Mouse (Mus musculus): ENCODE data around the gene Dnhd1. TPM values are rescaled to one million over a fixed set of nuclear protein-coding genes. Genes with fewer than 3 reads are reported as not detected.

The Dnhd1 gene
- polyA plus RNA-seq, 1 experiment from 2014 or later: 0.44 TPM

Other genes starting within 250 kb of the Dnhd1 start
- gene Cnga4, start 246.3 kb upstream of the Dnhd1 start, polyA plus RNA-seq (2015; fragmentation: Nextera tagmentation; extraction: Ambion mirVana): not detected in 2 replicates
- gene Cckbr, start 225.1 kb upstream of the Dnhd1 start, polyA plus RNA-seq (2015; fragmentation: Nextera tagmentation; extraction: Ambion mirVana): 0.08 and 0.24 TPM in 2 replicates
- gene Cavin3, start 168.5 kb upstream of the Dnhd1 start, polyA plus RNA-seq (2015; fragmentation: Nextera tagmentation; extraction: Ambion mirVana): 93.1 and 95.0 TPM in 2 replicates
- 29.0 and 29.4 TPM in 2 replicates for gene Smpd1, start 96.5 kb upstream of the Dnhd1 start, polyA plus RNA-seq (2015; fragmentation: Nextera tagmentation; extraction: Ambion mirVana)
- gene Apbb1, start 69.2 kb upstream of the Dnhd1 start, polyA plus RNA-seq (2015; fragmentation: Nextera tagmentation; extraction: Ambion mirVana): 36.6 and 37.8 TPM in 2 replicates
- 3.8 and 4.8 TPM in 2 replicates for gene Hpx, start 50.7 kb upstream of the Dnhd1 start, polyA plus RNA-seq (2015; fragmentation: Nextera tagmentation; extraction: Ambion mirVana)
- gene Trim3, start 17.3 kb upstream of the Dnhd1 start, polyA plus RNA-seq (2015; fragmentation: Nextera tagmentation; extraction: Ambion mirVana): 21.4 and 24.7 TPM in 2 replicates
- 203 and 227 TPM in 2 replicates for gene Timm10b, start 10.8 kb upstream of the Dnhd1 start, polyA plus RNA-seq (2015; fragmentation: Nextera tagmentation; extraction: Ambion mirVana)
- gene Arfip2, start 10.4 kb upstream of the Dnhd1 start, polyA plus RNA-seq (2015; fragmentation: Nextera tagmentation; extraction: Ambion mirVana): 66.0 and 72.7 TPM in 2 replicates
- gene Gm45799, start 10.3 kb upstream of the Dnhd1 start, polyA plus RNA-seq (2015; fragmentation: Nextera tagmentation; extraction: Ambion mirVana): 16.2 and 39.5 TPM in 2 replicates
- gene Ilk, start 85.8 kb downstream of the Dnhd1 start, polyA plus RNA-seq (2015; fragmentation: Nextera tagmentation; extraction: Ambion mirVana): 313 and 320 TPM in 2 replicates
- 32.4 and 34.4 TPM in 2 replicates for gene Rrp8, start 86.6 kb downstream of the Dnhd1 start, polyA plus RNA-seq (2015; fragmentation: Nextera tagmentation; extraction: Ambion mirVana)
- 134 and 140 TPM in 2 replicates for gene Taf10, start 93.5 kb downstream of the Dnhd1 start, polyA plus RNA-seq (2015; fragmentation: Nextera tagmentation; extraction: Ambion mirVana)
- gene Tpp1, start 101.4 kb downstream of the Dnhd1 start, polyA plus RNA-seq (2015; fragmentation: Nextera tagmentation; extraction: Ambion mirVana): 109 TPM in 2 replicates
- gene Dchs1, start 136.8 kb downstream of the Dnhd1 start, polyA plus RNA-seq (2015; fragmentation: Nextera tagmentation; extraction: Ambion mirVana): 8.2 and 8.3 TPM in 2 replicates
- gene Mrpl17, start 160.3 kb downstream of the Dnhd1 start, polyA plus RNA-seq (2015; fragmentation: Nextera tagmentation; extraction: Ambion mirVana): 372 and 398 TPM in 2 replicates